Mouse (Mus musculus) ES-E14 (cell line): ENCODE data around the gene Ndufv1. TPM values are rescaled to one million over a fixed set of nuclear protein-coding genes. Genes with fewer than 3 reads are reported as not detected.
"Not testable (repeated sequence)": the region's sequence is repeated elsewhere in the genome, so short reads cannot be mapped to it uniquely, and the experiment has no call there.

Experiments
- DNase-seq: peaks from one replicate; pipeline ENCODE4 v3.0.0-alpha.2; 2013; ENCODE audit warnings: low read depth, low spot score
- H3K27ac ChIP-seq: 2 replicates; pipeline ENCODE4 v1.5.1; 2012; ENCODE audit warnings: low read depth, mild to moderate bottlenecking, low read length, moderate library complexity, mixed read lengths; ENCODE audit not compliant: poor library complexity, insufficient read depth, severe bottlenecking
- H3K36me3 ChIP-seq: 2 replicates; pipeline ENCODE4 v1.6.1; 2012; ENCODE audit warnings: mild to moderate bottlenecking, low read length, moderate library complexity, mixed read lengths; ENCODE audit not compliant: control insufficient read depth, poor library complexity, insufficient read depth, severe bottlenecking
- H3K4me1 ChIP-seq, 2 experiments: fragments of 150-350 bp in 1 of 2; sonication (generic) in 1 of 2; 2 replicates each; pipeline ENCODE4 v1.6.1; 2012; ENCODE audit warnings: low read length in 2 of 2, mild to moderate bottlenecking in 1 of 2, mixed read lengths in 1 of 2; ENCODE audit not compliant: control insufficient read depth in 2 of 2, insufficient read depth in 2 of 2, poor library complexity in 1 of 2
- H3K4me3 ChIP-seq, 2 experiments: fragments of 150-350 bp in 1 of 2; sonication (generic) in 1 of 2; 2 replicates each; pipeline ENCODE4 v1.5.1; 2012; ENCODE audit warnings: low read length in 2 of 2, low read depth in 1 of 2, mild to moderate bottlenecking in 1 of 2, mixed read lengths in 1 of 2; ENCODE audit not compliant: insufficient read depth in 1 of 2, poor library complexity in 1 of 2, severe bottlenecking in 1 of 2
- H3K9ac ChIP-seq: 2 replicates; pipeline ENCODE4 v1.6.1; 2012; ENCODE audit warnings: low read depth, mild to moderate bottlenecking, low read length, mixed read lengths; ENCODE audit not compliant: poor library complexity, insufficient read depth, severe bottlenecking
- H3K9me3 ChIP-seq: fragments of 150-350 bp; sonication (generic); 2 replicates; pipeline ENCODE4 v1.6.1; 2012; ENCODE audit warnings: low read depth, mild to moderate bottlenecking, low read length; ENCODE audit not compliant: control insufficient read depth, insufficient read depth
- CHD2 ChIP-seq: IDR thresholded peaks from 2 replicates; pipeline ENCODE4 v1.6.1; 2014; ENCODE audit warnings: mild to moderate bottlenecking, low read depth, low read length, inconsistent platforms
- HCFC1 ChIP-seq: IDR thresholded peaks from 2 replicates; pipeline ENCODE4 v1.6.1; 2012; ENCODE audit warnings: low read length, inconsistent platforms, borderline replicate concordance; ENCODE audit not compliant: insufficient read depth
- MAFK ChIP-seq: IDR thresholded peaks from 2 replicates; pipeline ENCODE4 v1.6.1; 2014; ENCODE audit warnings: mild to moderate bottlenecking, low read depth, low read length, inconsistent platforms; ENCODE audit not compliant: insufficient read depth
- ZC3H11A ChIP-seq: IDR thresholded peaks from 2 replicates; pipeline ENCODE4 v1.6.1; 2012; ENCODE audit warnings: low read depth, mild to moderate bottlenecking, inconsistent platforms, low read length, borderline replicate concordance
- ZNF384 ChIP-seq: IDR thresholded peaks from 2 replicates; pipeline ENCODE4 v1.6.1; 2012; ENCODE audit warnings: low read depth, low read length, inconsistent platforms
- in situ Hi-C, 2 experiments: fragments of 600-800 bp; cut with MboI; formaldehyde crosslinking; loops; one replicate each; pipeline ENCODE4 v1.15.1; 2025; ENCODE audit warnings: low sequenced_read_pairs in 2 of 2, inconsistent platforms in 1 of 2; ENCODE audit not compliant: unreplicated experiment in 2 of 2
- total RNA-seq: library from RNA; depleted of rRNA; stranded (reverse); fragments of 300-350 nt; gene quantifications from 2 replicates; pipeline ENCODE4 v1.2.3, GENCODE M21; 2012

Ndufv1 gene
- total RNA-seq, 1 experiment, result 182 TPM

- Histone ChIP-seq H3K9ac (no peak overlapping the region), H3K4me1 (peaks cover 10 to 13% of the 10 kb centered on the region in 2 experiments), H3K36me3 (no peaks in the 10 kb centered on the region), H3K27ac (no peak overlapping the region), H3K4me3 (no peak overlapping the region), H3K9me3 (no peaks in the 10 kb centered on the region)
- peak; percentile 64 for DNase-seq
- in situ Hi-C loops, result no loop called here
- no peak for TF ChIP-seq MAFK
- no peak for TF ChIP-seq CHD2
- TF ChIP-seq ZC3H11A, result no peak
- no peak for TF ChIP-seq ZNF384
- TF ChIP-seq HCFC1, result no peak
Observed at GRCm38 (mm10) chr19:4051741-4052515, 39.3 kb upstream of the Ndufv1 start.

DNA sequence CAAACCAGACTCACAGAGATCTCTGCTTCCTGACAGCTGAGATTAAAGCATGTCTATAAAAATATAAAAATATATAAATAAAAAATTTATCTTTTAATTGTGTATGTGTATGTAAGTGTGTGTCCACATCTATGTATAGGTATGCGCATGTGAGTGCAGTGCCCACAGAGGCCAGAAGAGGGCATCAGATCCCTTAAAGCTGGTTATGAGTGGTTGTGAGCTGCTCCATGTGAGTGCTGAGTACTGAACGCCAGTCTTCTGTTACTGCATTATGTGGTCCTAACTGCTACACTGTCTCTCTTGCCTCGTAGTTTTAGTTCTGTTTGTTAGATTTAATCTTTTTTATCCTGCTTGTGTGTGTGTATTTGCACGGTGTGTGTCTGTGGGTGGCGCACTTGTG lies 38.4 kb upstream of the Ndufv1 start:
- H3K4me1 ChIP-seq, result peaks cover 8 to 10% of the 10 kb centered on the region in 2 experiments
- in situ Hi-C loops, result no loop called here
- no peak overlapping the region for H3K9ac ChIP-seq
- no peak for DNase-seq
- no peak overlapping the region for H3K4me3 ChIP-seq
- TF ChIP-seq ZC3H11A, result no peak
- no peak for TF ChIP-seq HCFC1
- TF ChIP-seq CHD2, result no peak
- no peak for TF ChIP-seq MAFK
- no peak for TF ChIP-seq ZNF384
- H3K9me3 ChIP-seq, result no peaks in the 10 kb centered on the region
- no peak overlapping the region for H3K27ac ChIP-seq
- H3K36me3 ChIP-seq, result no peaks in the 10 kb centered on the region

DNA sequence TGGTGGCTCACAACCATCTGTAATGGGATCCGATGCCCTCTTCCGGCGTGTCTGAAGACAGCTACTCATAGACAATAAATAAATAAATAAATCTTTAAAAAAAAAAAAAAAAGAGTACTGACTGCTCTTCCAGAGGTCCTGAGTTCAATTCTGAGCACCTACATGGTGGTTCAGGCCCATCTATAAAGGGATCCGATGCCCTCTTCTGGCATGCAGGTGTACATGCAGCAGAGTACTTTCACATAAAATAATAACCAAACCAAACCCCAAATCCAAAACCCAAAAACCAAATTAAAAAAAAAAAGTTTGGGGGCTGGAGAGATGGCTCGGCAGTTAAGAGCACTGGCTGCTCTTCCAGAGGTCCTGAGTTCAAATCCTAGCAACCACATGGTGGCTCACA lies 36.5 kb upstream of the Ndufv1 start:
- H3K9me3 ChIP-seq, H3K9ac ChIP-seq, DNase-seq, in situ Hi-C loops, H3K4me3 ChIP-seq, H3K27ac ChIP-seq, H3K4me1 ChIP-seq, H3K36me3 ChIP-seq: not testable (repeated sequence)
- 0 out of 2 replicates have a peak, but pooled peaks have one; percentile 7 for TF ChIP-seq ZNF384

DNA sequence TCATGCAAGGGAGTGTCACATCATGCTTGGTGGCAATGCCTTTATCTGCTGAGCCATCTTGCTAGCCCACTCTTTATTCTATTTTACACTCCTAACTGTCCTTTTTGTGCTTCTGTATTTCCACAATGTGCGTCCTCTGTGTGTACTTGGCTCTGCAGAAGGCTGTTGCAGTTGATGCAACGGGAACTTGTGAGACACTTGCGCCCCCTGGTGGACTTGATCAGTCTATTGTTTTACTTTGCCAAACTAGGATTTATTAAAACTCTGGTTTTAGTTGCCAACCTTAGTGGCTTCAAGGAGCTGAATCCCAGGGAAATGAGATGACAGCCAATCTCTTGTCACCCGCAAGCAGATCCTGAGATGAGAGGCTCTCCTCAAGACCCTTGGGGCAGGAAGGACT lies 35.3 kb upstream of the Ndufv1 start:
- no peak overlapping the region for H3K4me3 ChIP-seq
- peak; percentile 86 for DNase-seq
- TF ChIP-seq ZC3H11A (peak; percentile 70; the same call in 1 of the 2 replicates), HCFC1 (no peak), MAFK (no peak), CHD2 (no peak)
- H3K9me3 ChIP-seq, result no peaks in the 10 kb centered on the region
- H3K4me1 ChIP-seq, result peaks cover 2 to 8% of the 10 kb centered on the region in 2 experiments; a peak in 3 of 4 replicates
- no peak overlapping the region; the same call in 1 of the 2 replicates for H3K9ac ChIP-seq
- in situ Hi-C loops, result no loop called here
- H3K36me3 ChIP-seq, result no peaks in the 10 kb centered on the region; the same call in 1 of the 2 replicates
- no peak overlapping the region; the same call in 1 of the 2 replicates for H3K27ac ChIP-seq

DNA sequence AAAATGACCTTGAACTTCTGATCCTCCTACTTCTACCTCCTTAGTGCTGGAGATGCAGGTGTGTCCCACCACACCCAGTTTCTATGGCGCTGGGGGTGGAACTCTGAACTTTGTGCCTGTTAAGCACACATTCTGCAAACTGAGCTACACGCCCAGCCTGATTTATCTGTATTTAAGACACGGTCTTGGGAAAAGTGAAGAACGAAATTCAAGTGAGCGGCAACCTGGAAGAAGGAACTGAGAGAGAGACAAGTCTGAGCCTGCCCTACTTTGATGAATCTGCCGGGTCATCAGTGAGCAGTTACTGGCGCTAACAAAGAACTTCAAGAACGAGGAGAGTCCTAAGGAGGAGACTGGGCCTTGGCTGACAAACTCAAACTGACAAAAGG lies 34.3 kb upstream of the Ndufv1 start:
- Histone ChIP-seq H3K9ac (peak overlapping the region; percentile 13), H3K4me3 (peak overlapping the region; percentile 15 to 18; a peak in 3 of 4 replicates), H3K36me3 (no peaks in the 10 kb centered on the region; the same call in 1 of the 2 replicates), H3K4me1 (peaks cover 4 to 11% of the 10 kb centered on the region in 2 experiments; a peak in 3 of 4 replicates), H3K27ac (peak overlapping the region; percentile 97), H3K9me3 (no peaks in the 10 kb centered on the region)
- peak; percentile 65 for DNase-seq
- TF ChIP-seq ZC3H11A, result no peak
- no peak for TF ChIP-seq HCFC1
- TF ChIP-seq ZNF384, result no peak
- TF ChIP-seq MAFK, result 0 out of 2 replicates have a peak, but pooled peaks have one; percentile 49
- no peak for TF ChIP-seq CHD2
- in situ Hi-C loops, result no loop called here
